Mouse (Mus musculus) limb, embryonic 11.5 days (tissue): ENCODE measurements around the gene Cpb2. TPM values are rescaled to one million over a fixed set of nuclear protein-coding genes. Genes with fewer than 3 reads are reported as not detected.

Experiments used
- ATAC-seq: fragments of 200-750 bp; cut with Nextera tagmentation; 2 replicates; pipeline ENCODE4 v1.8.0; 2017; ENCODE audit warnings: low read depth; ENCODE audit not compliant: insufficient number of reproducible peaks, low FRiP score, low TSS enrichment
- DNase-seq: peaks from one replicate; pipeline ENCODE4 v3.0.0-alpha.2; 2015; ENCODE audit warnings: low spot score
- H3K27ac ChIP-seq: fragments of 300-500 bp; sonication (generic); replicated peaks from 2 replicates; pipeline ENCODE4 v1.5.1; 2014; ENCODE audit warnings: low read depth, mild to moderate bottlenecking, low read length
- H3K27me3 ChIP-seq: fragments of 300-500 bp; sonication (generic); 2 replicates; pipeline ENCODE4 v1.6.1; 2014; ENCODE audit warnings: mild to moderate bottlenecking, low read length, mixed read lengths; ENCODE audit not compliant: control insufficient read depth, insufficient read depth
- H3K36me3 ChIP-seq: fragments of 300-500 bp; sonication (generic); 2 replicates; pipeline ENCODE4 v1.6.1; 2014; ENCODE audit warnings: mild to moderate bottlenecking, low read length, moderate library complexity, mixed read lengths; ENCODE audit not compliant: control insufficient read depth, insufficient read depth
- H3K4me1 ChIP-seq: fragments of 300-500 bp; sonication (generic); 2 replicates; pipeline ENCODE4 v1.6.1; 2014; ENCODE audit warnings: low read length, mixed read lengths; ENCODE audit not compliant: control insufficient read depth, insufficient read depth
- H3K4me2 ChIP-seq: fragments of 300-500 bp; sonication (generic); 2 replicates; pipeline ENCODE4 v1.6.1; 2014; ENCODE audit warnings: low read depth, mild to moderate bottlenecking, moderate library complexity; ENCODE audit not compliant: severe bottlenecking
- H3K4me3 ChIP-seq: fragments of 300-500 bp; sonication (generic); 2 replicates; pipeline ENCODE4 v1.5.1; 2014; ENCODE audit warnings: low read depth, low read length
- H3K9ac ChIP-seq: fragments of 300-500 bp; sonication (generic); 2 replicates; pipeline ENCODE4 v1.6.1; 2014; ENCODE audit warnings: mild to moderate bottlenecking, low read length
- H3K9me3 ChIP-seq: fragments of 300-500 bp; sonication (generic); 2 replicates; pipeline ENCODE4 v1.6.1; 2016; ENCODE audit warnings: low read length; ENCODE audit not compliant: control insufficient read depth
- WGBS: fragments of 180-500 bp; shearing (Covaris S2); extraction: QIAGEN DNeasy Blood & Tissue Kit; methylation state at CpG from one replicate; pipeline ENCODE4 v1.1.7; 2014; 5-methylcytosine and 5-hydroxymethylcytosine counted together
- polyA plus RNA-seq: library from polyadenylated mRNA; unstranded; fragments of >200 nt; fragmentation: Nextera tagmentation; extraction: Ambion mirVana; gene quantifications from 2 replicates; pipeline ENCODE4 v1.2.1, GENCODE M21; 2014

The Cpb2 gene
- polyA plus RNA-seq, 1 experiment from 2014 or later: not detected

DNA sequence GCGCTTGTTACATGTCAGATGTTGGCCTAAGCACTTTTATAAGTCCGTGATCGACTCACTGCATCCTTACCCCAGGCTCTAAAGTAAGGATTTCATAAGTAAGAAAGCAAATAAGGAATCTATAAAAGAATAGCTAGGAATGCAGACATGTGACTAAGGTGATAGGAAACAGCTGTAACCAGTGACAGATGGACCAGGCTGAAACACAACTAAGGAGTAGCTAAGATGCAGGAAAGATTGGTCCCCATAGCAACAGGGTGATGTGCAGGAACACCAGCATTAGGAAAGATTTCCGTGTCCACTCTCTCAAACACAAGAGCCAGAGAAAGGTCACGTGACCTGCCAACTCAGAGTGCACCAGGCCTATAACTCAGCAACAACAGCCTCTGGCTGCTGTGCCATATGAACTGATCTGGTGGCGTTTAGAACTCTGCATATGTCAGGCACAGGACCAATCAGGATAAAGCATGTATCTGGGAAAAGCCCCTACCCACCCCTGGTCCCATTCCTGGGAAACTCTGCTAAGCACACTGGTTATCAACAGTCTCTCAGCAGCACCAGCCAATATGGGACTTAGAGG is 33.4 kb upstream of the Cpb2 start:
- Histone ChIP-seq H3K27ac (no peak overlapping the region), H3K4me3 (no peak overlapping the region), H3K36me3 (no peaks in the 10 kb centered on the region), H3K4me2 (no peak overlapping the region), H3K9me3 (no peaks in the 10 kb centered on the region), H3K27me3 (no peaks in the 10 kb centered on the region), H3K4me1 (0 out of 2 replicates have a peak, but pooled peaks cover 1% of the 10 kb centered on the region), H3K9ac (no peak overlapping the region)
- ATAC-seq: peak; percentile 54; the same call in 1 of the 2 replicates
- peak; percentile 30 for DNase-seq
- WGBS: 70% methylated on average over 6 of the region's 6 CpGs

DNA sequence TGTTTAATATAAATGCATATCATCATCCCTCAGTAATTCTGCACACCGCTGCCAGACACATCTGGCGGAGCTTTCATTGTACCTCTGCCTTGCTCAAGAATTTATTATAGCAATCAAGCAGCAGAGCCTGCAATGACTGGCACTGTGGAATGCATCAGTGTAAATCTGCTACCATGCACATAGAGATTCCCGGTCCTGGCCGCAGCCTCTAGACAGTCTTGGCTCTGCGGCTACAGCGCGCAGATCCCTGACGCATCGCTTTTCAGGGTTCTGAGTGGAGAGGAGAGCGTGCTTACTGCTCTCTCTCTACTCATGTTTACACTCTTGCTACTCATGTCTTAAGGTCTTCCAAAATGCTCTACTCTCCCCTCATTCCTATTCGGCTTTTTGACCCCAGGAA is 28.3 kb upstream of the Cpb2 start:
- H3K4me2 ChIP-seq: no peak overlapping the region
- H3K4me1 ChIP-seq: 0 out of 2 replicates have a peak, but pooled peaks cover 4% of the 10 kb centered on the region
- H3K27ac ChIP-seq: no peak overlapping the region
- DNase-seq (no peak), ATAC-seq (no peak)
- WGBS: 75% methylated on average over 11 of the region's 11 CpGs
- no peaks in the 10 kb centered on the region for H3K36me3 ChIP-seq
- no peaks in the 10 kb centered on the region for H3K9me3 ChIP-seq
- H3K9ac ChIP-seq: no peak overlapping the region
- no peaks in the 10 kb centered on the region for H3K27me3 ChIP-seq
- H3K4me3 ChIP-seq: no peak overlapping the region

DNA sequence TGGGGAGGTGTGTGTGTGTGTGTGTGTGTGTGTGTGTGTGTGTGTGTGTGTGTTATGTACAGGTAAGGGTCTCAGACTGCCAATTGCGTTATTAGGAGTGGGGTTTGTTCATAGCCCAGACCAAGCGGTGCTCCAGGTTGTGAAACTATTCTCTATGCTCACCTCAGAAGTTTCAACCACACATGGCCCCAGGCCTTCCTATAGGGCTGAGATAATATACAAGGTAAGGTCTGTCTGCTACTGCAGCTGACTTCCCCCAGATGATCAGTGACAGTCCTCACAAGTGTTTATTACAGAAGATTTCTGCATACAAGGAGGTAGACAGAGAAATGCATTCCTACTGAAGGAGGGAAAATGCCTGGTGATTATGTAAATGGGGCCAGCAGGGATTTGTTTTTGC is 23.2 kb upstream of the Cpb2 start:
- Histone ChIP-seq H3K27ac (no peak overlapping the region), H3K4me3 (no peak overlapping the region), H3K27me3 (no peaks in the 10 kb centered on the region), H3K9ac (no peak overlapping the region), H3K4me2 (no peak overlapping the region), H3K9me3 (no peaks in the 10 kb centered on the region), H3K36me3 (no peaks in the 10 kb centered on the region), H3K4me1 (0 out of 2 replicates have a peak, but pooled peaks cover under 1% of the 10 kb centered on the region)
- 87% methylated on average over 2 of the region's 2 CpGs for WGBS
- no peak for DNase-seq
- ATAC-seq: no peak

DNA sequence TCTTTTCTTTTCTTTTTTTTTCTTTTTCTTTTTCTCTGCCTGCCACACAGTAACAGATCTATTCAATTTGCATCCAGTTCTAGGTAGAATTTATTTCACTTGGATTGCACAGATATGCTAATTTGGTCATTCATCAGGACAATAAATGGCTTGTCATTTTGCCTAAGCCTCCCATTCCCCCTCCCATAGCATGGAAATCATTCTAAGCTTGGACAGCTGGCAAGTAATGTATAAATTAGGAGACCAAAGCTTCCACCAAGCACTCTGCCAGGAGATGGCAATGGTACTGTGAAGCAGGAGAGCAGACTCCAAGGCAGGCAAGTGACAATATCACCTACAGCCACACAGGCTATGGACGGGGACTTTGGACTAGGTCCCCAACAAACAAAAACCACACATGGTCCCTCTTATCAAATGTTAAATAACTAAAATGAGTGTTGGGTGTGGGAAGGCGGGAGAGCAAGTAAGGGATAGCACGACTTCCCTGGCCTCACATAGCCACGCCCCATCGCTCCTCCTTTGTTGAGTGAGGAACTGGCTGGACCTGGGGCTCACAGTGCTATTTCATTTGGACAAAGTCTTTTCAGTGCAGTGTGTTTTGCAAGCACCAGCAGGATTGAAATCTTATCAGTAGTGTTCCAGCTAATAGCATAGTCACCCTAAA is 22.7 kb upstream of the Cpb2 start:
- ATAC-seq (no peak), DNase-seq (no peak)
- Histone ChIP-seq H3K9ac (no peak overlapping the region), H3K9me3 (no peaks in the 10 kb centered on the region), H3K4me2 (no peak overlapping the region), H3K4me1 (no peaks in the 10 kb centered on the region), H3K4me3 (no peak overlapping the region), H3K27ac (no peak overlapping the region), H3K27me3 (no peaks in the 10 kb centered on the region), H3K36me3 (no peaks in the 10 kb centered on the region)
- 84% methylated on average over 5 of the region's 5 CpGs for WGBS

DNA sequence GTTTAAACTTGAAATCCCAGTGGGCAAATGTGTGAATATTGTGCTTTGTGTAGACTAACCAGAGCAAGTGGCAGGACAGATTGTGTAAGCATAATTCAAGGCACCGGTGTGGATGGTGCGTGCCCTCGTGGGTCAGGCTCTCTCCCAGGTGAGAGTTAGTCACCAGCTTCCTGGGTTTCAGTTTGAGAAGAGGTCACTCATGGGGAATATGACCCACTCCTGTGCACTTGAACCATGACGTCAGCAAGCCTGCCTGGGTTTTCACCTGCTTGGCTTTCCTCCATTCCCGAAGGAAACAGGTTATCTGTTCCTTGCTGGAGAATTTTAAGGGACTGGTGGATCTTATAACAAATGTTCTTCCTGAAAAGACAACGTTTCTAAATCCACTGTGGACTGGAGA is 19.7 kb upstream of the Cpb2 start:
- Histone ChIP-seq H3K9ac (no peak overlapping the region), H3K9me3 (no peaks in the 10 kb centered on the region), H3K27me3 (no peaks in the 10 kb centered on the region), H3K4me3 (no peak overlapping the region), H3K4me1 (no peaks in the 10 kb centered on the region), H3K36me3 (no peaks in the 10 kb centered on the region), H3K27ac (no peak overlapping the region), H3K4me2 (no peak overlapping the region)
- 86% methylated on average over 6 of the region's 6 CpGs for WGBS
- DNase-seq (no peak), ATAC-seq (no peak)

DNA sequence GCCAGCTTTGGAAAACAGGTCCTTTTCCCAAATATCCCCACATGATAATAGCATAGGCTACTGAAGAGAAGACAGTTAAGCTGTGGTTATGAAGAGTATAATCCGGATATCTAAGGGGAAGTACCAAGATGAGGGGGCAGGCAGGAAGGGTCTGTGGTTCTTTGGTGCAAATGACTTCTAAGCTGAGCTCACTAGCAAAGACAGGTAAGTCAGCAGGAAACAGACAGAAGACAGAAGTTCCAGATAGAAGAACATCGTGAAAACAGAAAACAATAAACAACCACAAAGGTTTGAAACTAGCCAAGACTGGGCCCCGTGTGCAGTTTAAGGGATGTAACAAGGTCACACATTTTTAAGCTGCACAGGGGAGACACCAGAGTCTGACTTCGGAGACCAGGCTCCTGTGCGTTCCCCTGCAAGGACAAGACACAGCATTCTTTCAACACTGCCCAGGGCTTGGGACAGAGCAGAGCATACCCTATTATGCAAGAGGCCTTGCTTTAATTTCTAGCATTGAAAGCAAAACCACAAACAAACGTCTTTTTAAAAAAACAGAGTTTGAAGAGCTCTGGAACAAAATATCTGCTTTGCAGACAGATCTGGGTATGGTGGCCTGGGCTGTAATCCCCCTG is 14.5 kb upstream of the Cpb2 start:
- Histone ChIP-seq H3K9me3 (no peaks in the 10 kb centered on the region), H3K4me3 (no peak overlapping the region), H3K27ac (no peak overlapping the region), H3K9ac (no peak overlapping the region), H3K27me3 (no peaks in the 10 kb centered on the region), H3K4me1 (no peaks in the 10 kb centered on the region), H3K36me3 (no peaks in the 10 kb centered on the region), H3K4me2 (no peak overlapping the region)
- WGBS: 77% methylated on average over 6 of the region's 6 CpGs
- no peak for ATAC-seq
- no peak for DNase-seq

DNA sequence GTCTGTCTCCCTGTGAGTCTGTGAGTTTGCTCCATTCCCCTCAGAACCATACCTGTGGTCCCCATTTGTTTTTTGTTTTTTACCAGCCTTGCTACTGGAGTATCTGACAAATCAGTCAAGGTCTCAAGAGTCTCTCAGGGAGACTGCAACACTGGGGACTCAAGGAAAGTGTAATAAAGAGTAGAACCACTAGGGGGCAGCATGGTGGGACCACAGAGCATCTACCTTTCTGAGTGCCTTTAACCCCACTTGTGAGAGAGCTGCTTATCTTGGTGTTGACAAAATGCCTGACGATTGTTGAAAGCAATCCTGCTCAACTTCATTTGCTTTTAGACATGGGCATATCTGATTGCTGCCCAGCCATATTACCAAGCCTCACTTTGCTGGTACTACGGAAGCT is 12.3 kb upstream of the Cpb2 start:
- H3K27ac ChIP-seq: no peak overlapping the region
- DNase-seq: peak; percentile 46
- no peak overlapping the region for H3K4me2 ChIP-seq
- 69% methylated on average over 2 of the region's 2 CpGs for WGBS
- no peaks in the 10 kb centered on the region for H3K27me3 ChIP-seq
- no peak overlapping the region for H3K9ac ChIP-seq
- H3K9me3 ChIP-seq: no peaks in the 10 kb centered on the region
- no peak overlapping the region for H3K4me3 ChIP-seq
- ATAC-seq: no peak
- H3K36me3 ChIP-seq: no peaks in the 10 kb centered on the region
- H3K4me1 ChIP-seq: no peaks in the 10 kb centered on the region

DNA sequence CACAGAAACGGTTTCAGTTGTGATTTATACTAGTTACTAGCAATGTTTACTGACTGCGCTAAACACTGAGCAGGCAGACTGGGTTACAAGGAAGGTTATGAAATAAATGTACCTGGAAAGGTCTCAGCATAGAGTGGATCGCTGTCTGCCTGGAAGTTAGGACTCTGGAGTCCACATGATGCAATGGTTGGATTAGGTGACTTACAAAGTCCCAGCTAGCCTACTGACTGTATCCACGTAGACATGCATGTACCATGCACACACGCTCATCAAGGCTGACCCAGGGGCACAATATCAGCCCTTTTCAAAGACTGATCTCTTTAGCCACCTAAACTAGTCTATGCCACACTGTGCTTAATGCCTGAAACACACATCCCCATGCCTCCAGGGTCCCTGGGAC is 9.0 kb upstream of the Cpb2 start:
- no peak overlapping the region for H3K27ac ChIP-seq
- H3K27me3 ChIP-seq: no peaks in the 10 kb centered on the region
- H3K4me1 ChIP-seq: no peaks in the 10 kb centered on the region
- 90% methylated on average over 5 of the region's 5 CpGs for WGBS
- H3K9ac ChIP-seq: no peak overlapping the region
- no peaks in the 10 kb centered on the region for H3K36me3 ChIP-seq
- ATAC-seq (no peak), DNase-seq (no peak)
- no peak overlapping the region for H3K4me3 ChIP-seq
- H3K9me3 ChIP-seq: no peaks in the 10 kb centered on the region
- H3K4me2 ChIP-seq: no peak overlapping the region
